Mouse (Mus musculus): ENCODE measurements around the gene Tlr9.

GRCm38 (mm10) chr9:106266936-106267657, 44.7 kb downstream of the Tlr9 start:
- TF ChIP-seq CTCF (IDR thresholded peaks at IDR 0.05; ENCODE audit: low read depth) (no peak), EP300 (optimal IDR thresholded peaks at IDR 0.05) (no peak)

Measured in stomach, postnatal 0 days (tissue).